Mouse (Mus musculus) hindbrain, embryonic 10.5 days (tissue): ENCODE results near the gene Cela2a. TPM values are rescaled to one million over a fixed set of nuclear protein-coding genes. Genes with fewer than 3 reads are reported as not detected.

Experiments used
- DNase-seq: peaks from one replicate; pipeline ENCODE4 v3.0.0-alpha.2; 2017; ENCODE audit warnings: low spot score
- H3K27ac ChIP-seq: fragments of 300-500 bp; sonication (generic); 2 replicates; pipeline ENCODE4 v1.5.1; 2016; ENCODE audit warnings: mild to moderate bottlenecking, moderate library complexity
- H3K27me3 ChIP-seq: fragments of 300-500 bp; sonication (generic); 2 replicates; pipeline ENCODE4 v1.6.1; 2016; ENCODE audit warnings: mild to moderate bottlenecking; ENCODE audit not compliant: poor library complexity, insufficient read depth, severe bottlenecking
- H3K36me3 ChIP-seq: fragments of 300-500 bp; sonication (generic); 2 replicates; pipeline ENCODE4 v1.6.1; 2016; ENCODE audit warnings: mild to moderate bottlenecking, moderate library complexity
- H3K4me1 ChIP-seq: fragments of 300-500 bp; sonication (generic); replicated peaks from 2 replicates; pipeline ENCODE4 v1.6.1; 2016; ENCODE audit warnings: mild to moderate bottlenecking
- H3K4me3 ChIP-seq: fragments of 300-500 bp; sonication (generic); 2 replicates; pipeline ENCODE4 v1.5.1; 2016; ENCODE audit warnings: mild to moderate bottlenecking, moderate library complexity
- H3K9me3 ChIP-seq: fragments of 300-500 bp; sonication (generic); 2 replicates; pipeline ENCODE4 v1.6.1; 2016; ENCODE audit warnings: mild to moderate bottlenecking, moderate library complexity
- WGBS: fragments of 180-500 bp; shearing (Covaris S2); methylation state at CpG from one replicate; pipeline ENCODE4 v1.1.7; 2016; 5-methylcytosine and 5-hydroxymethylcytosine counted together
- polyA plus RNA-seq: library from polyadenylated mRNA; unstranded; fragments of >200 nt; fragmentation: Nextera tagmentation; extraction: Ambion mirVana; gene quantifications from 2 replicates; pipeline ENCODE4 v1.2.1, GENCODE M21; 2016

The Cela2a gene
- polyA plus RNA-seq, result not detected in 2 replicates

GRCm38 (mm10) chr4:141826060-141826459 is at the start of gene Cela2a:
TSS of gene Cela2a (minus strand) at chr4:141826160.
- no peak within 1 kb of the TSS for H3K27ac ChIP-seq
- H3K4me3 ChIP-seq, result no peak within 1 kb of the TSS
- 63% methylated on average over 5 of the region's 5 CpGs for WGBS
- no peaks in the 10 kb centered on the region for H3K9me3 ChIP-seq
- H3K27me3 ChIP-seq, result no peaks in the 10 kb centered on the region
- no peak for DNase-seq
- H3K4me1 ChIP-seq, result peaks cover 12% of the 10 kb centered on the region; the same call in 1 of the 2 replicates
- H3K36me3 ChIP-seq, result no peaks in the 10 kb centered on the region

GRCm38 (mm10) chr4:141875481-141876108 is 49.6 kb upstream of the Cela2a start:
- peaks cover 13% of the 10 kb centered on the region; the same call in 1 of the 2 replicates for H3K36me3 ChIP-seq
- H3K4me3 ChIP-seq, result peak overlapping the region; percentile 78
- peaks cover 25% of the 10 kb centered on the region; the same call in 1 of the 2 replicates for H3K27me3 ChIP-seq
- DNase-seq, result no peak
- no peaks in the 10 kb centered on the region for H3K9me3 ChIP-seq
- WGBS, result 17% methylated on average over 8 of the region's 8 CpGs
- H3K27ac ChIP-seq, result peak overlapping the region; percentile 90
- H3K4me1 ChIP-seq, result peaks cover 42% of the 10 kb centered on the region

GRCm38 (mm10) chr4:141874601-141875460 is 48.9 kb upstream of the Cela2a start, which contains the start of gene Efhd2:
TSS of gene Efhd2 (minus strand) at chr4:141874920.
- H3K9me3 ChIP-seq, result no peaks in the 10 kb centered on the region
- H3K27ac ChIP-seq, result peak within 1 kb of the TSS; percentile 90
- H3K36me3 ChIP-seq, result peaks cover 13% of the 10 kb centered on the region; the same call in 1 of the 2 replicates
- WGBS, result under 1% methylated on average over 73 of the region's 73 CpGs
- H3K4me1 ChIP-seq, result peaks cover 47% of the 10 kb centered on the region
- H3K27me3 ChIP-seq, result peaks cover 25% of the 10 kb centered on the region; the same call in 1 of the 2 replicates
- peak; percentile 76 for DNase-seq
- peak within 1 kb of the TSS; percentile 78 for H3K4me3 ChIP-seq

- Histone ChIP-seq H3K4me3 (peak overlapping the region; percentile 78), H3K36me3 (peaks cover 13% of the 10 kb centered on the region; the same call in 1 of the 2 replicates), H3K4me1 (peaks cover 51% of the 10 kb centered on the region), H3K27me3 (peaks cover 25% of the 10 kb centered on the region; the same call in 1 of the 2 replicates), H3K9me3 (no peaks in the 10 kb centered on the region), H3K27ac (peak overlapping the region; percentile 90)
- no peak for DNase-seq
- 1% methylated on average over 19 of the region's 19 CpGs for WGBS
Observed at GRCm38 (mm10) chr4:141874111-141874600, 48.2 kb upstream of the Cela2a start.

- peaks cover 53% of the 10 kb centered on the region for H3K4me1 ChIP-seq
- no peak overlapping the region for H3K27ac ChIP-seq
- peaks cover 25% of the 10 kb centered on the region; the same call in 1 of the 2 replicates for H3K27me3 ChIP-seq
- WGBS, result 83% methylated on average over 9 of the region's 9 CpGs
- H3K4me3 ChIP-seq, result peak overlapping the region; percentile 78; the same call in 1 of the 2 replicates
- H3K9me3 ChIP-seq, result no peaks in the 10 kb centered on the region
- H3K36me3 ChIP-seq, result peaks cover 13% of the 10 kb centered on the region; the same call in 1 of the 2 replicates
- DNase-seq, result no peak
Observed at GRCm38 (mm10) chr4:141872977-141873376, 47.0 kb upstream of the Cela2a start.

GRCm38 (mm10) chr4:141871909-141872308 is 45.9 kb upstream of the Cela2a start:
- Histone ChIP-seq H3K9me3 (no peaks in the 10 kb centered on the region), H3K4me3 (no peak overlapping the region; the same call in 1 of the 2 replicates), H3K36me3 (peaks cover 13% of the 10 kb centered on the region; the same call in 1 of the 2 replicates), H3K27ac (no peak overlapping the region), H3K4me1 (peaks cover 64% of the 10 kb centered on the region), H3K27me3 (peaks cover 25% of the 10 kb centered on the region; the same call in 1 of the 2 replicates)
- no peak for DNase-seq
- WGBS, result 65% methylated on average over 9 of the region's 9 CpGs

- H3K4me3 ChIP-seq, result no peak overlapping the region
- DNase-seq, result no peak
- no peaks in the 10 kb centered on the region for H3K9me3 ChIP-seq
- H3K4me1 ChIP-seq, result peaks cover 70% of the 10 kb centered on the region
- peaks cover 13% of the 10 kb centered on the region; the same call in 1 of the 2 replicates for H3K36me3 ChIP-seq
- no peak overlapping the region for H3K27ac ChIP-seq
- 87% methylated on average over 3 of the region's 3 CpGs for WGBS
- H3K27me3 ChIP-seq, result peaks cover 23% of the 10 kb centered on the region; the same call in 1 of the 2 replicates
Observed at GRCm38 (mm10) chr4:141871333-141871725, 45.4 kb upstream of the Cela2a start.

- Histone ChIP-seq H3K27ac (no peak overlapping the region), H3K4me1 (peaks cover 70% of the 10 kb centered on the region)
Observed at GRCm38 (mm10) chr4:141870666-141871332, 44.8 kb upstream of the Cela2a start.

GRCm38 (mm10) chr4:141869436-141870215 is 43.7 kb upstream of the Cela2a start:
- 80% methylated on average over 5 of the region's 5 CpGs for WGBS
- peaks cover 58% of the 10 kb centered on the region for H3K4me1 ChIP-seq
- no peaks in the 10 kb centered on the region for H3K9me3 ChIP-seq
- H3K4me3 ChIP-seq, result no peak overlapping the region
- no peak for DNase-seq
- H3K36me3 ChIP-seq, result peaks cover 16% of the 10 kb centered on the region; the same call in 1 of the 2 replicates
- peaks cover 14% of the 10 kb centered on the region; the same call in 1 of the 2 replicates for H3K27me3 ChIP-seq
- no peak overlapping the region for H3K27ac ChIP-seq

More at GRCm38 (mm10) chr4:141870666-141871332, 44.8 kb upstream of the Cela2a start:
- no peak overlapping the region for H3K4me3 ChIP-seq
- WGBS, result 80% methylated on average over 11 of the region's 11 CpGs
- no peak for DNase-seq
- H3K27me3 ChIP-seq, result peaks cover 19% of the 10 kb centered on the region; the same call in 1 of the 2 replicates
- H3K9me3 ChIP-seq, result no peaks in the 10 kb centered on the region
- peaks cover 13% of the 10 kb centered on the region; the same call in 1 of the 2 replicates for H3K36me3 ChIP-seq

GRCm38 (mm10) chr4:141868051-141868450 is 42.1 kb upstream of the Cela2a start:
- no peak overlapping the region for H3K27ac ChIP-seq
- WGBS, result 87% methylated on average over 10 of the region's 10 CpGs
- peaks cover 42% of the 10 kb centered on the region for H3K4me1 ChIP-seq
- H3K9me3 ChIP-seq, result no peaks in the 10 kb centered on the region
- H3K27me3 ChIP-seq, result peaks cover 7% of the 10 kb centered on the region; the same call in 1 of the 2 replicates
- no peak for DNase-seq
- peaks cover 23% of the 10 kb centered on the region for H3K36me3 ChIP-seq
- no peak overlapping the region for H3K4me3 ChIP-seq

GRCm38 (mm10) chr4:141867498-141867897 is 41.5 kb upstream of the Cela2a start:
- Histone ChIP-seq H3K4me1 (peaks cover 37% of the 10 kb centered on the region), H3K27me3 (0 out of 2 replicates have a peak, but pooled peaks cover 3% of the 10 kb centered on the region), H3K4me3 (no peak overlapping the region), H3K36me3 (peaks cover 23% of the 10 kb centered on the region), H3K9me3 (no peaks in the 10 kb centered on the region), H3K27ac (0 out of 2 replicates have a peak overlapping the region, but pooled peaks have one; percentile 31)
- WGBS, result 53% methylated on average over 4 of the region's 4 CpGs
- DNase-seq, result no peak
